Mouse (Mus musculus): Measurements from ENCODE around the gene Aoc1.
"Not testable (repeated sequence)": the region's sequence is repeated elsewhere in the genome, so short reads cannot be mapped to it uniquely, and the experiment has no call there.

The Aoc1 gene

GRCm38 (mm10) chr6:48861616-48862280 lies 10.9 kb upstream of the Aoc1 start:
- in situ Hi-C loops (cut with MboI) = no loop called here

GRCm38 (mm10) chr6:48862816-48863215 lies 9.9 kb upstream of the Aoc1 start:
- in situ Hi-C loops (cut with MboI) = no loop called here

- in situ Hi-C loops (cut with MboI) = no loop called here
These were observed 9.2 kb upstream of the Aoc1 start for GRCm38 (mm10) chr6:48863488-48863887.

- in situ Hi-C loops (cut with MboI) = no loop called here
These were observed 8.5 kb upstream of the Aoc1 start for GRCm38 (mm10) chr6:48864181-48864580.

GRCm38 (mm10) chr6:48864723-48865122 lies 8.0 kb upstream of the Aoc1 start:
- in situ Hi-C loops (cut with MboI) = no loop called here

- in situ Hi-C loops (cut with MboI) = no loop called here
These were observed 7.4 kb upstream of the Aoc1 start for GRCm38 (mm10) chr6:48865152-48865745.

GRCm38 (mm10) chr6:48866355-48866950 lies 6.2 kb upstream of the Aoc1 start:
- in situ Hi-C loops (cut with MboI) = not testable (repeated sequence)

- in situ Hi-C loops (cut with MboI) = no loop called here
These were observed 5.5 kb upstream of the Aoc1 start for GRCm38 (mm10) chr6:48867158-48867557.

- in situ Hi-C loops (cut with MboI) = no loop called here
These were observed 2.9 kb upstream of the Aoc1 start for GRCm38 (mm10) chr6:48869774-48870173.

GRCm38 (mm10) chr6:48874576-48874975 lies 1.9 kb downstream of the Aoc1 start:
- in situ Hi-C loops (cut with MboI) = no loop called here

GRCm38 (mm10) chr6:48875515-48875914 lies 2.8 kb downstream of the Aoc1 start:
- in situ Hi-C loops (cut with MboI) = no loop called here

GRCm38 (mm10) chr6:48876510-48877135 lies 3.9 kb downstream of the Aoc1 start:
- in situ Hi-C loops (cut with MboI) = no loop called here

- in situ Hi-C loops (cut with MboI) = no loop called here
These were observed 21.5 kb downstream of the Aoc1 start for GRCm38 (mm10) chr6:48894203-48894602.

GRCm38 (mm10) chr6:48894938-48895818 lies 22.5 kb downstream of the Aoc1 start:
- in situ Hi-C loops (cut with MboI) = no loop called here

GRCm38 (mm10) chr6:48895941-48896340 lies 23.2 kb downstream of the Aoc1 start:
- in situ Hi-C loops (cut with MboI) = no loop called here

- in situ Hi-C loops (cut with MboI) = no loop called here
These were observed 24.3 kb downstream of the Aoc1 start for GRCm38 (mm10) chr6:48896956-48897355.

- in situ Hi-C loops (cut with MboI) = not testable (repeated sequence)
These were observed 28.6 kb downstream of the Aoc1 start for GRCm38 (mm10) chr6:48901316-48901715.

- in situ Hi-C loops (cut with MboI) = no loop called here
These were observed 30.1 kb downstream of the Aoc1 start for GRCm38 (mm10) chr6:48902511-48903406.

GRCm38 (mm10) chr6:48903437-48903836 lies 30.7 kb downstream of the Aoc1 start:
- in situ Hi-C loops (cut with MboI) = no loop called here

- in situ Hi-C loops (cut with MboI) = no loop called here
These were observed 32.9 kb downstream of the Aoc1 start for GRCm38 (mm10) chr6:48905606-48906005.

- in situ Hi-C loops (cut with MboI) = no loop called here
These were observed 33.7 kb downstream of the Aoc1 start for GRCm38 (mm10) chr6:48906371-48906770.
